ENCODE assay signal across 22 mouse cellular contexts in genomic region chr4:44306585-44306984, GRCm38 (mm10). TPM values are rescaled to one million over a fixed set of nuclear protein-coding genes. Genes with fewer than 3 reads are reported as not detected.
A peak's percentile ranks its signal among the peaks of the same experiment; 100 is the strongest.
DNase-seq lines count a peak whose midpoint lies in the region; TF ChIP-seq lines count a peak whose summit lies in the region.
"Had no signal": no experiment of that assay in that cellular context is flagged by ENCODE, and none has a peak within 500 bp of the region (broad histone marks: within the 10 kb centered on the region; RNA-seq: fewer than 3 reads in every experiment).

No protein-coding gene starts in this region.

- no peak for TF ChIP-seq CTCF in left cerebral cortex, adult 2 months (IDR thresholded peaks at IDR 0.05)
- no peak for TF ChIP-seq CTCF in lung, adult 2 months (IDR thresholded peaks at IDR 0.05; ENCODE audit: insufficient read depth, low read length)

- DNase-seq in left cerebral cortex, adult 18-20 months (ENCODE audit: low spot score in 2 of 2) = peak; percentile 50 to 56
- no peak for DNase-seq in left cerebral cortex, postnatal 4 days
- peak; percentile 35 to 67 for DNase-seq in frontal cortex, adult 2 months (ENCODE audit: extremely low spot score in 1 of 2, low spot score in 1 of 2)
- peak; percentile 14 to 38 for DNase-seq in left cerebral cortex, adult 2 months (ENCODE audit: extremely low spot score in 1 of 2, low spot score in 2 of 2)
- DNase-seq in right cerebral cortex, postnatal 25 days = peak; percentile 21
- DNase-seq in urinary bladder, postnatal 10 days (ENCODE audit: low spot score) = no peak
- no peak for DNase-seq in lung, adult 2 months
- DNase-seq: adrenal gland, adult 2 months; cerebellum, adult 11-12 months; cerebellum, postnatal 10 days; gastrocnemius, postnatal 10 days; heart, adult 18-20 months; retina, postnatal 1 day; thymus, postnatal 25 days had no signal

- H3K4me3 ChIP-seq in left cerebral cortex, adult 2 months = no peak overlapping the region
- H3K4me3 ChIP-seq in lung, adult 2 months (replicated peaks; ENCODE audit: extremely low read depth, low read depth, low read length) = no peak overlapping the region
- H3K4me3 ChIP-seq: forebrain, embryonic 12.5 days; heart, embryonic 12.5 days; limb, embryonic 13.5 days; liver, embryonic 15.5 days; midbrain, embryonic 15.5 days; neural tube, embryonic 12.5 days had no signal

- no peak overlapping the region for H3K27ac ChIP-seq in left cerebral cortex, adult 2 months
- H3K27ac ChIP-seq: forebrain, embryonic 12.5 days; hindbrain, postnatal 0 days; limb, embryonic 13.5 days; liver, embryonic 15.5 days; macrophage; midbrain, embryonic 15.5 days; neural tube, embryonic 12.5 days had no signal

- intact Hi-C loops in left cerebral cortex, postnatal 4 days (cut with DNase I) = no loop called here
- intact Hi-C loops in left cerebral cortex, adult 2 months (cut with DNase I) = no loop called here

- H3K4me1 ChIP-seq in lung, adult 2 months (ENCODE audit: control insufficient read depth, insufficient read depth, low read length) = no peaks in the 10 kb centered on the region

- TF ChIP-seq POLR2A in lung, adult 2 months (IDR thresholded peaks at IDR 0.05; ENCODE audit: borderline replicate concordance, extremely low read depth, low read depth, low read length) = no peak

- WGBS in lung, adult 2 months = 81% methylated on average over 7 of the region's 7 CpGs

RNA-seq across cellular contexts. Expression of gene Melk, which starts 5.9 kb away (rescaled TPM):
- 1 to 10 TPM in 1 of 2 experiments, under 1 TPM in 1; 0.51 to 1.1 TPM for total RNA-seq in left cerebral cortex, adult 18-20 months (2021)
- total RNA-seq in left cerebral cortex, postnatal 4 days (2021) = 1 to 10 TPM; 2.2 to 2.3 TPM
- 0.52 and 0.84 TPM in 2 replicates for polyA plus RNA-seq in frontal cortex, adult 2 months (2012; rRNA removed)
- total RNA-seq in left cerebral cortex, adult 2 months (2021) = under 1 TPM; 0.63 to 0.81 TPM
- 0.31 and 0.92 TPM in 2 replicates for polyA plus RNA-seq in lung, adult 2 months (2012; rRNA removed)

Comparison
In these comparisons a context has a peak if more than half of its experiments do, and no peak if none do; other contexts are left out.
1. DNase-seq: peak in left cerebral cortex, adult 18-20 months (2 of 2), frontal cortex, adult 2 months (2 of 2), left cerebral cortex, adult 2 months (2 of 2) and right cerebral cortex, postnatal 25 days (single experiment); none in left cerebral cortex, postnatal 4 days (single experiment), urinary bladder, postnatal 10 days (single experiment) and lung, adult 2 months (single experiment).